Mouse (Mus musculus) layer of hippocampus, adult 11-12 months (tissue): ENCODE results near the gene Rab23.
"Not testable (repeated sequence)": the region's sequence is repeated elsewhere in the genome, so short reads cannot be mapped to it uniquely, and the experiment has no call there.

Source experiments
- DNase-seq: peaks from one replicate; pipeline ENCODE4 v3.0.0; 2022; ENCODE audit warnings: low spot score

The Rab23 gene

DNA sequence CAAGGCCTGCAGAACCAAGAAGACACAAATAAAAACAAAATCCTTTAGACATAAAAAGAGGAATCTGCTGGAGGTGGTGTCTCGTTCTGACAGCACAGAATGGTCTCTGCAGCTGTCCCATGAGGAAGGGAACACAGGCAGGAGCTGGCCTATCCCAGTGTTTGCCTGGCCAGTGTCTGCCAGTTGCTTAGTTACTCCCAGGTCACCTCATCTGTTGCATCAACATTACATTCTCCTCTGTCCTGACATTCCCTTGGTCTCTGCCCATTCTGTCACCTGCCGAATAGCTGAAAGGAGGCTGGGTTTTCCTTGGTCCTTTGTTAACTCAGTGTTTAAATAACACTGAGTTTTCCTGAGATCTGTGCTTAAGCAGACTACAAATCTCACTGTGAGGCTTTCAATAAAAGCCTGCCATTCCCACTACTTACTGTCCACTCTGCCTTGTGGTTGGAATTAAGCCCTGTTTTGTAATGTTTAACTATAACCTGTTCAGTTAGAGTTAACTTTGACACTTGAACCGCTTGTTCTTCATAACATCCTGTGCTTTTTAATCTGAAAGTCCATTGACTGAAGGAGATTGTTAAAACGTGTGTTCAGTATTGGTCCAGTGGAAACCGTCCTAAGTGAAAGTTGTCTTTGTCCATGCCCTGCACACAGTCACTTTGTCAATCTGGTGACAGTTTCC lies 14.5 kb downstream of the Rab23 start:
- DNase-seq = no peak

DNA sequence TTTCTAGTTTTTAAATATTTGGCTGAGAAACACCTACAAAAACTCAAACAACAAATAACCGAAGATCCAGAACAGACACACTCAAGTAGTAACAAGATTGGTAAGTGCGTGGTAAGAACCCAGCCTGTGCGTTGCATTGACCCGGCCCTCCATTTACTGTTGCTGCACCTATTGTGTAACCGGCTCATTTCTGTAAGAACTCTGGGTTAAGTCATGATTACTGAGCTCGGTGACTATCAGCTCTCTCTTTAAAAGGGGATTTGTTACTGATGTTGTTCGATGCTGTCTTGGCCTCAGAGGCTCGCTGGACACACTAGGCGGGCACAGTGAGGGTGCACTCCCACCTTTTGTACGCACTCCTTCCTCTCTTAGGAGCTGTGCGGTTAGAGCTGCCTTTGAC lies 18.6 kb downstream of the Rab23 start:
- DNase-seq = no peak

GRCm38 (mm10) chr1:33738681-33739278 lies 19.1 kb downstream of the Rab23 start:
- DNase-seq = no peak

DNA sequence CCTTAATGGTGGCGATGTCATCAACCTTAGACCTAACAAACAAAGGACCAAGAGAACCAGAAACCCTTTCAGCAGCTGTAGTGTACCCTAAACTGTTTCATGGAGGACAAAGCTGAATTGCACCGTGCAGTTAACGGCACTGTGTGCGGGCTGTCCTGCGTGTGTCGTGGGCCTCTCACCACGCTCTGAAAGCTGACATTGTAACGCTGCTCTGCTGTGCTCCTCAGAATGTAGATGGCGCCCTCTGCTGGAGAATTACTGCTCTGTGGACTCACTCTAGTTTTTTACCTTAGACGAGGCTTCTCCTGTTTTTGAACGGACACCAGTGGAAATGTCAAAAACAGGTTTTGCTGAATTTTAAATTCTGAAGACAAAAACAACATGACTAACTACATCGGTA lies 19.6 kb downstream of the Rab23 start:
- peak; percentile 93 for DNase-seq

DNA sequence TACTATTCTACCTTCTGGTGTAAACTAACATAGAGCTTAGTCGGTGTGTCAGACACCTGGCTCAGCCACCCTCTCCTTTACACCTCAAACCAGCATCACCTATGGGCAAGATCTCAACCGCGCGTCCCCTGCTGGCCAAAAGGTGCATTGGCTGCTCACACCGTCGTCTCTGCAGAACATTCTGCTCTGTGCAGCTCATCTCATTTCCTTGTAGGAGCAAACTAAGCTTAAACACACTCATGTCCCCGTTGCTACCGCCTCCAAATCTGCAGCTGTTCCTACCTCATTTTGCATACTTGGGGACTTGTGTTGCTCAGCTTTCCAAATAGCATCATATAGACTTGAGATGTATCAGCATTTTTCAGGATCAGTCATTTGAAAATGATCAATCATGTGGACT lies 23.2 kb downstream of the Rab23 start:
- peak; percentile 32 for DNase-seq

GRCm38 (mm10) chr1:33744815-33745214 lies 25.1 kb downstream of the Rab23 start:
- not testable (repeated sequence) for DNase-seq

GRCm38 (mm10) chr1:33745901-33746300 lies 26.2 kb downstream of the Rab23 start:
- no peak for DNase-seq

DNA sequence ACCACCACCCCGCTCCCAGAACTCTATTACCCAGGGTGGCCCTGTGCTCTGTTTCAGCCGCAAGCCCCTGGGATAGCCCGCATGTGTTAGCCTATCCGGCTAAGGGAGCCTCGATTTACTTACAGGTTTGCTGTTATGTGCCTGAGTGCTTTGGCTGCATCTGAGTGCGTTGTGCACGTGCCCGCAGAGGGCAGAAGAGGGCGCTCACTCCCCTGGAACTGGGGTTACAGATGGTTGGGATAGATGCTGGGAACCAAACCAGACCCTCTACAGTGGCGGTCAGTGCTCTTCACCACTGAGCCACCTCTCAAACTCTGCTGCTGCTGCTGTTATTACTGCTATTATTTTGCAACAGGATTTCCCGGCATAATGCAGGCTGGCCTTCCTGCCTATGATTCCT lies 29.4 kb downstream of the Rab23 start:
- no peak for DNase-seq

DNA sequence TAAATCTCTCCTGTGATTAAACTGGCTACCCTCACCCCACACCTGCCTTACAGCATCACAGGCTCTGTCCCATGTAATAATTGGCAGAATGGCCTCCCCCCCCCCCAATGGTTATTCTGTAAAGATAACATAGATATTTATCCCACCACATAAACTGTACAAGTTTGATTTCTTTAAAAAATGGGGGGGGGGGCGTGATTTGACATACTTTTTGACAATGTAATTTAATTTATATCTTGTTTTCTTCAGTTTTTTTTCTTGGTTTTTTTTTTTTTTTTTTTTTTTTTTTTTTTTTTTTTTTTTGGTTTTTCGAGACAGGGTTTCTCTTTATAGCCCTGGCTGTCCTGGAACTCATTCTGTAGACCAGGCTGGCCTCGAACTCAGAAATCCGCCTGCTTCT lies 30.0 kb downstream of the Rab23 start:
- DNase-seq = not testable (repeated sequence)

DNA sequence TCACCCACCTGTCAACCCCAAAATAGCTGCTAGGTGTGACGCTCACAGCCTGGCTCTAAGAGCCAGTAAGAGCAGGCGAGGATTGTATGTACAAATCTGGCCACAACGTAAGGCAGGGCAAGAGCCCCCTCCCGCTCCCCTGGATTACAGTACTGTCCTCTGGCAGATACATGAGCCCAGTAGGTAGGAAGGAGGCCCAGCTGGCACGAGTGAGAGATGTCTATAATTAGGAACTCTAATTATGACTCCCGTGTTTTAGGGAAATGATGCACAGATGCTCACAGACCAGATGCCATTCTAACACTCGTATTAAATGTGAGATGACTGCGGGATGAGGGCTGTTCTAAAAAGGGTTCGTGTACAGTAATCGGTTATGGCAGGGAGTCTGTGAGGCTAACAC lies 31.6 kb downstream of the Rab23 start:
- peak; percentile 39 for DNase-seq

DNA sequence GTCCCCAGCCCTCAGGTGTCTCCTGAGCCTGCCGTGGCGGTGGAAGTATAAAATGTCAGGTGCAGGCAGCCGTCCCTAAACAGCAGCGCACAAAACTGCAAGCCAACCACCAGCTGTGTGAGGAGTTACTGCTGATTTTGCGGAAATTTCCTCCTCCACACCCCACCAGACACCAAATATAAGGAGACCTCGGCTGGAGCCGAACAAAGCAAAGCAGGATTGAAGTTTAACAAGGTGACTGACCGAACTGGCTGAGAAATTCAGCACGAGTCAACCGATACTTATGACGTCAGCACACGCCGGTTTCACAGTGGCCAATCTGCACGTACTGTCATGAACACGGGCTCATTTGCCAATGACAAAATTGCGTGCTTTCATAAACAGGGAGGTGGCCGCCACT lies 34.4 kb downstream of the Rab23 start:
- DNase-seq = no peak

- DNase-seq = no peak
These were observed 35.5 kb downstream of the Rab23 start for GRCm38 (mm10) chr1:33754965-33755735.

GRCm38 (mm10) chr1:33755799-33756198 lies 36.1 kb downstream of the Rab23 start:
- no peak for DNase-seq

DNA sequence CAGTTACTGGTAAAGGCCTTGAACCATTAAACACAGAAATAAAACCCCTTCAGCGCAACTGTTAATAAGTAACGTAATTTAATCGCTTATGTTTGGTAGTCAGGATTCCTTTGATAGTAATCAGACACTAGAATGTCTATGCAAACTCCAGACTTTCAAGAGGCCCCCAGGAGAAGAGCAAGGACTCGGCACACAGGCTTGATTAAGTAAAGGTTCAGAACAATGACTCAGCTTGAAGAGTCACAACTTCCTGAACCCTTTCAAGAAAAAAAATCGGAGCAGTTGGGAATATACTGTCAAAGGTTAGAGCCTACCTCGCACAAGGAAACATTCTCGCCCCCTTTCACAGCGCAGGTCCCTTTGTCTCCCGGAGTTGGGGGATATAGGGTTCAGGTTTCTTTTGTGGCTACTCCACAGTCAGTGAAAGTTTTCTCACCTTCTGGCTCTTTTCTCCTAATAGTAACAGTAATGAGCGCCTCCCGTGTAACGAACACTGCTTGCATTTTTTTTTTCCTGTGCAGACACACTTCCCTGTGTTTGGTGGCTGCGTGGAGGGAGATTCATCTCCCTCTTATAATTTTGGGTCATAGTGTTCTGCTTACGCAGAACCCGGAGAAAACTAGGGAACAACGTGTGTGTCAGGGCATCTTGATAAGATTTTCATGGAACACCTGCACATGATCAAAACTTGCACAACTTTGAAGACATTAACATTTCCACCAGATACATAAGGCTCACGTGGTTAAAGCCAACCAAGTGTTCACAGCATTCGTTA lies 36.8 kb downstream of the Rab23 start:
- no peak for DNase-seq

DNA sequence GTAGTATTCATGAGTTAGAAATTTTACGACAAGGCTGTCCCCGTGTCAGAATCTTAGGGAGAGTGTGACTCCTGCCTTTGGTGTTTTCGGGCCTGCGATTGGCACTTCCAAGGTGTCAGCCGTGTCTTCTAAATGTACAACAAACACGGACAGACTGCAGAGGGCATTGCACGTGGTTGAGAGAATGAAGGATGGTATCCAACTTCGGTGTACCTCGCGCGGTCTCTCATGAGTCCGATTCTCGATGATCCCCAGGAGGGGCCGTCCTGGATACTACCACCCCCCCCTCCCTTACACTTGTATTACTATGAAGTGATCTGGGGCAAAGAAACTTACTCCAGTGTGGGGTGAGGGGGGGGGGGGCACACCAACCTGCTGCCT lies 37.3 kb downstream of the Rab23 start:
- DNase-seq = no peak

DNA sequence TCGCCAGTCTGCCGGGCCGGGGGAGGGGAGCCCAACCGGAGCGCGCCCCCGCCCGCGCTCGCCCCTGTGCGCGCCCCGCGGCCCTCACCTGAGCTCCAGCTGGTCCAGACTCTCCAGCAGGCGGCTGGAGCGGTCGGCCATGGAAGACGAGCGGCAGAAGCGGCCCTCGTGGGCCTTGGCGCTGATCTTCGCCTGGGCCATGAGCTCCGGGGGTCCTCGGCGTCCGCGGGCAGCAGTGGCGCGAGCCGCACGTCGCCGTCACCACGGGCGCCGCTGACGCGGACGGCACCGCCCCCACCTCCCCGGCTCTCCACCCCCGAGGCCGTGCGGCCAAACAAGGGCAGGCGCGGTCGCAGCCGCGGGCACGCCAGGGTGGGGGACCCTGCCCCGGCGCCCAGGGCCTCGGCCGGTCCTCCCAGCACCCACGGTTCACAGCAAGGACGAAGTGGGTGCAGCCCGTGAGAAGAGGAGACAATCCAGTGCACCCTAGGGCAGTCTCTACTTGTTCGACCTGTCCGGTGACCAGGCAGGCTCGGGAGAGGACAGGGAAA lies 37.9 kb downstream of the Rab23 start, which contains the start of gene Bag2:
Gene Bag2 (minus strand): TSS at position 305 of the 551 bp plus-strand sequence.
- DNase-seq = peak; percentile 44

GRCm38 (mm10) chr1:33758488-33758887 lies 38.8 kb downstream of the Rab23 start:
- DNase-seq = no peak

- DNase-seq = no peak
These were observed 44.1 kb downstream of the Rab23 start for GRCm38 (mm10) chr1:33763826-33764225.

DNA sequence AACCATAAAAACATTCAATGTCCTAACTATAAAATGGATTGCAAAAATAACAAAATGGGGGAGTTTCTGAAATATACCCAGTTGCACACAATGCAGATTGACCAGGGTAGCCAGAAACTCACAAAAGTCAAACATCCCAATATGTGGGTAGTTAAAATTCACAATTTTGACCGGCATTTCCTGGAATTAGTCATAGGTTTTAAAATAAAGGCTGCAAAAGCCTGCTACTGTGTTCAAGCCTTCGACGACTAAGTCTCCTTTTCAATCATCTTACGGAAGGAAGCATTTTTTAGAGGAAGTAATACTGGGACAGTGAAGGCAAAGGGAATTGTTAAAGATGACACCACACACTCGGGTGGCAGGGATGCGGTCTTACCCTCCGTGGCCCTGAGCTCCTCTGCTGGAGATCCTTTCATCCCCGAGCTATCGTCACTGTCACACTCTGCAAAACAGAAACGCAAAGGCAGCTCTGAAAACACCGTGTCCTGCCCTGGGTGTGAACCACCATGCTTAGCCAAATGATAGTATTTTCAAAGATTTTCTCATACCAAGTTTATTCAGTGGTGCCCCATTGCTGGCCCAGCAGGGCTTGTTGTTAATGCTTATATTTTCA lies 45.9 kb downstream of the Rab23 start:
- no peak for DNase-seq

- DNase-seq = no peak
These were observed 47.1 kb downstream of the Rab23 start for GRCm38 (mm10) chr1:33766520-33767508.
